Mouse (Mus musculus) stomach, embryonic 16.5 days (tissue): ENCODE measurements at regions not wholly inside any gene's neighbourhood (a gene's known extent, or its start where the extent isn't known, plus 50 kb on each side); places are given as distances from the start of the nearest gene placed in this dataset.

Source experiments
- ATAC-seq: fragments of 200-750 bp; cut with Nextera tagmentation; 2 replicates; pipeline ENCODE4 v1.8.0; 2017; ENCODE audit warnings: moderate number of reproducible peaks, moderate TSS enrichment; ENCODE audit not compliant: insufficient read depth, low FRiP score
- H3K27ac ChIP-seq: fragments of 300-500 bp; sonication (generic); 2 replicates; pipeline ENCODE4 v1.5.1; 2014; ENCODE audit warnings: low read length
- H3K27me3 ChIP-seq: fragments of 300-500 bp; sonication (generic); 2 replicates; pipeline ENCODE4 v1.6.1; 2014; ENCODE audit warnings: low read length, control low read depth, mixed read lengths; ENCODE audit not compliant: control insufficient read depth, insufficient read depth
- H3K36me3 ChIP-seq: fragments of 300-500 bp; sonication (generic); 2 replicates; pipeline ENCODE4 v1.6.1; 2014; ENCODE audit warnings: low read length; ENCODE audit not compliant: control insufficient read depth, insufficient read depth
- H3K4me1 ChIP-seq: fragments of 300-500 bp; sonication (generic); 2 replicates; pipeline ENCODE4 v1.6.1; 2014; ENCODE audit warnings: low read length, control low read depth, mixed read lengths; ENCODE audit not compliant: control insufficient read depth, insufficient read depth
- H3K4me2 ChIP-seq: fragments of 300-500 bp; sonication (generic); 2 replicates; pipeline ENCODE4 v1.6.1; 2014; ENCODE audit warnings: low read depth, low read length, mixed read lengths
- H3K4me3 ChIP-seq: fragments of 300-500 bp; sonication (generic); replicated peaks from 2 replicates; pipeline ENCODE4 v1.5.1; 2014; ENCODE audit warnings: mild to moderate bottlenecking, low read length
- H3K9ac ChIP-seq: fragments of 300-500 bp; sonication (generic); 2 replicates; pipeline ENCODE4 v1.6.1; 2014; ENCODE audit warnings: low read length
- H3K9me3 ChIP-seq: fragments of 300-500 bp; sonication (generic); replicated peaks from 2 replicates; pipeline ENCODE4 v1.6.1; 2016; ENCODE audit warnings: low read length, control low read depth; ENCODE audit not compliant: control insufficient read depth
- WGBS: fragments of 180-500 bp; shearing (Covaris S2); extraction: QIAGEN DNeasy Blood & Tissue Kit; methylation state at CpG from one replicate; pipeline ENCODE4 v1.1.7; 2014; 5-methylcytosine and 5-hydroxymethylcytosine counted together

GRCm38 (mm10) chr12:107111908-107112770 lies 376.3 kb upstream of the 3110018I06Rik start:
- 23% methylated on average over 18 of the region's 18 CpGs for WGBS
- H3K4me2 ChIP-seq = peak overlapping the region; percentile 1; the same call in 1 of the 2 replicates
- H3K27me3 ChIP-seq = no peaks in the 10 kb centered on the region
- H3K4me3 ChIP-seq = no peak overlapping the region
- H3K9me3 ChIP-seq = no peaks in the 10 kb centered on the region
- no peaks in the 10 kb centered on the region for H3K36me3 ChIP-seq
- no peak for ATAC-seq
- no peak overlapping the region for H3K27ac ChIP-seq
- H3K4me1 ChIP-seq = no peaks in the 10 kb centered on the region
- H3K9ac ChIP-seq = no peak overlapping the region

GRCm38 (mm10) chr12:107118364-107118763 lies 370.1 kb upstream of the 3110018I06Rik start:
- H3K27ac ChIP-seq = no peak overlapping the region
- H3K36me3 ChIP-seq = no peaks in the 10 kb centered on the region
- no peak overlapping the region for H3K4me3 ChIP-seq
- no peaks in the 10 kb centered on the region for H3K27me3 ChIP-seq
- WGBS = 62% methylated on average over 3 of the region's 3 CpGs
- no peak for ATAC-seq
- no peaks in the 10 kb centered on the region for H3K9me3 ChIP-seq
- no peak overlapping the region for H3K4me2 ChIP-seq
- no peak overlapping the region for H3K9ac ChIP-seq
- H3K4me1 ChIP-seq = no peaks in the 10 kb centered on the region

- no peak overlapping the region for H3K27ac ChIP-seq
- H3K9ac ChIP-seq = no peak overlapping the region
- ATAC-seq = no peak
- H3K4me2 ChIP-seq = no peak overlapping the region
- no peaks in the 10 kb centered on the region for H3K36me3 ChIP-seq
- no peaks in the 10 kb centered on the region for H3K27me3 ChIP-seq
- no peaks in the 10 kb centered on the region for H3K4me1 ChIP-seq
- WGBS = 77% methylated on average over 10 of the region's 10 CpGs
- no peak overlapping the region for H3K4me3 ChIP-seq
- H3K9me3 ChIP-seq = no peaks in the 10 kb centered on the region
Observed at GRCm38 (mm10) chr12:107119076-107119475, 369.4 kb upstream of the 3110018I06Rik start.

- Histone ChIP-seq H3K4me2 (no peak overlapping the region), H3K27me3 (no peaks in the 10 kb centered on the region), H3K36me3 (no peaks in the 10 kb centered on the region), H3K9me3 (no peaks in the 10 kb centered on the region), H3K27ac (no peak overlapping the region), H3K9ac (no peak overlapping the region), H3K4me1 (no peaks in the 10 kb centered on the region), H3K4me3 (no peak overlapping the region)
- WGBS = 86% methylated on average over 21 of the region's 21 CpGs
- ATAC-seq = no peak
Observed at GRCm38 (mm10) chr12:107120486-107121186, 367.8 kb upstream of the 3110018I06Rik start.

GRCm38 (mm10) chr12:107121990-107122389 lies 366.4 kb upstream of the 3110018I06Rik start:
- no peak overlapping the region for H3K4me3 ChIP-seq
- no peaks in the 10 kb centered on the region for H3K36me3 ChIP-seq
- 74% methylated on average over 4 of the region's 4 CpGs for WGBS
- no peak overlapping the region for H3K9ac ChIP-seq
- H3K27ac ChIP-seq = no peak overlapping the region
- no peaks in the 10 kb centered on the region for H3K27me3 ChIP-seq
- H3K4me2 ChIP-seq = no peak overlapping the region
- ATAC-seq = no peak
- H3K4me1 ChIP-seq = no peaks in the 10 kb centered on the region
- no peaks in the 10 kb centered on the region for H3K9me3 ChIP-seq

- Histone ChIP-seq H3K9ac (no peak overlapping the region), H3K36me3 (no peaks in the 10 kb centered on the region), H3K9me3 (no peaks in the 10 kb centered on the region), H3K4me3 (no peak overlapping the region), H3K4me1 (no peaks in the 10 kb centered on the region), H3K27me3 (no peaks in the 10 kb centered on the region), H3K4me2 (no peak overlapping the region), H3K27ac (no peak overlapping the region)
- 81% methylated on average over 8 of the region's 8 CpGs for whole genome bisulfite sequencing
- no peak; the same call in 1 of the 2 replicates for ATAC-seq
Observed at GRCm38 (mm10) chr12:107123661-107124060, 364.8 kb upstream of the 3110018I06Rik start.

GRCm38 (mm10) chr12:107124263-107124885 lies 364.1 kb upstream of the 3110018I06Rik start:
- Histone ChIP-seq H3K4me2 (no peak overlapping the region), H3K9ac (no peak overlapping the region), H3K4me1 (no peaks in the 10 kb centered on the region), H3K27me3 (no peaks in the 10 kb centered on the region), H3K9me3 (no peaks in the 10 kb centered on the region), H3K27ac (no peak overlapping the region), H3K4me3 (no peak overlapping the region), H3K36me3 (no peaks in the 10 kb centered on the region)
- no peak for ATAC-seq
- WGBS = 89% methylated on average over 17 of the region's 17 CpGs

GRCm38 (mm10) chr12:107125201-107125600 lies 363.2 kb upstream of the 3110018I06Rik start:
- Histone ChIP-seq H3K27me3 (no peaks in the 10 kb centered on the region), H3K36me3 (no peaks in the 10 kb centered on the region), H3K4me2 (no peak overlapping the region), H3K4me1 (no peaks in the 10 kb centered on the region), H3K9me3 (no peaks in the 10 kb centered on the region), H3K27ac (no peak overlapping the region), H3K4me3 (no peak overlapping the region), H3K9ac (no peak overlapping the region)
- ATAC-seq = no peak
- WGBS = 66% methylated on average over 7 of the region's 7 CpGs

GRCm38 (mm10) chr12:107126056-107126455 lies 362.4 kb upstream of the 3110018I06Rik start:
- Histone ChIP-seq H3K27me3 (no peaks in the 10 kb centered on the region), H3K9ac (no peak overlapping the region), H3K4me3 (no peak overlapping the region), H3K9me3 (no peaks in the 10 kb centered on the region), H3K36me3 (no peaks in the 10 kb centered on the region), H3K27ac (no peak overlapping the region), H3K4me2 (no peak overlapping the region), H3K4me1 (no peaks in the 10 kb centered on the region)
- 77% methylated on average over 10 of the region's 10 CpGs for WGBS
- ATAC-seq = no peak
